Mouse (Mus musculus) brain, embryonic 14.5 days (tissue): Measurements from ENCODE around the gene Ahdc1.

Source experiments
- CTCF ChIP-seq: fragments of 200-500 bp; IDR thresholded peaks from 2 replicates; pipeline ENCODE4 v1.5.1; 2012; ENCODE audit warnings: inconsistent platforms, mild to moderate bottlenecking, moderate library complexity, borderline replicate concordance; ENCODE audit not compliant: insufficient read depth, insufficient read length; ENCODE audit errors: extremely low read depth
- POLR2A ChIP-seq: fragments of 200-500 bp; IDR thresholded peaks from 2 replicates; pipeline ENCODE4 v1.6.1; 2012; ENCODE audit warnings: mild to moderate bottlenecking, inconsistent platforms, borderline replicate concordance; ENCODE audit not compliant: poor library complexity, insufficient read depth, insufficient read length, severe bottlenecking; ENCODE audit errors: extremely low read depth

DNA sequence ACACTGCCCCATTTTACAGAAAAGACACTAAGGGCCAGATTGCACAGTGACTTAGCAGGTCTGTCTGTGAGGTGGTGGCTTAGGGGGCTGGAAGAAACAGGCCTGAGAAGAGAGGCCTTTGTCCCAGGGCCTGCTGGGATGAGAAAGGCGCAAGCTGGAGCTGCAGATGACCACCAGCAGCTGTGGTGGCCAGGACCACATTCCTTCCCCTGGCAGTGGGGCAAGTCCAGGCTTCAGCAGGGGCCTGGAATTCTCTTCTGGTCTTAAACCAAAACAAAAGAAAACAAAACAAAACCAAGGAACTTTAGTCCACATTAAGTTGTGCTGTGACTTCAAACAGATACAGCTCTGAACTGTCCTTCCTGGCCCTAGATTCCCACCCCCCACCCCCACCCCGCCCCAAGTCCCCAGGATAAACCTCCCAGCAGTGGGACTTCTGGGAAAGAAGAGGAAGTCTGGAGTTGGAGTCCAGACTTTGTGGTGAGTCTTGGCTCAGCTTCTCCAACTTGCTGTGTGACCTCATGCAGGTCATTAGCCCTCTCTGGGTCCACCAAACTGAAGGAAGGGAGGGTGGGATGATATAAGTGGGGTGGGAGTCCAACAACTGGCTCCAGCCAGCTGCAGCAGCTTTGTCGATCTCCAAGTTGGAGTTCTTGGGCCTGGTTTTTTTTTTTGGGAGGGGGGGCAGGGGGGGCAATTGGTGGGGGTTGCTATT lies 105.9 kb downstream of the Ahdc1 start:
- no peak for TF ChIP-seq CTCF
- TF ChIP-seq POLR2A, result no peak
